ENCODE assay signal across 19 mouse cellular contexts in the genomic region with DNA sequence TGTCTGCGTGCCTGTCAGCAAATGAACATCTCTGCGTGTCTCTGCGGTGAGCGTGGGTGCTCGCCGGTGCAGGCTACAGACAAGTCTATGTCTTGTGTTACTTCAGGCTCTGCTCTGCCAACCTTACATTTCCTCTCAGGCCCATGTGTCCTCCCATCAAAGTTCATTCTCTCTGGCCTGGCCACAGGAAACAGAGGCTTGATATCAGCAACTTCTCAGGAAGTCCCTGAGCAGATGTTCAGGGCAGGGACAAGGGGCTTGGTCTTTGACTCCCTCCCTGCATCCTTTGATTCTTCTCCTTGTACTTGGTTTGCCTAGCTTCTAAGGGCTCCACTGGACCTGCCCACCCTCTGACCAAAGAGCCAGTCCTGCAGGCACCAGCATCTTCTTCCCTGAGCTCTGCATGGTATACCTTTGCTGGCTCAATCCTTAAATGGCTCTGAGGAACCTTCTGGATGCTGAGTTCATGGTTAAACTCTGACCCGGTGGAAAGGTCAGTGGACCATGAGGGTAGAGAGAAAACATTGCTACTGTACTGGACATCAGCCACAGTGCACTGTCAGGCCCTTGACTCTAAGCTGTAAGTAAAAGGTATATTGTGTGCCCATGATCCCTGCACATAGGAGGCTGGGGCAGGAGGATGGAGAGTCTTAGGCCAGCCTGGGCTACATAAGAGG. TPM values are rescaled to one million over a fixed set of nuclear protein-coding genes. Genes with fewer than 3 reads are reported as not detected.
DNase-seq lines count a peak whose midpoint lies in the region; ATAC-seq and TF ChIP-seq lines count a peak whose summit lies in the region.
"Had no signal": no experiment of that assay in that cellular context is flagged by ENCODE, and none has a peak within 500 bp of the region (broad histone marks: within the 10 kb centered on the region; RNA-seq: fewer than 3 reads in every experiment).

No protein-coding gene starts in this region.

- no peak for TF ChIP-seq POLR2A in bone marrow macrophage, adult 2 months (IDR thresholded peaks at IDR 0.05; ENCODE audit: borderline replicate concordance, low read depth, low read length)

- ATAC-seq in kidney, embryonic 15.5 days (replicated peaks; ENCODE audit: low FRiP score) = no peak
- no peak for ATAC-seq in lung, embryonic 16.5 days (ENCODE audit: low read depth)

- 85% methylated on average over 7 of the region's 7 CpGs for WGBS in kidney, embryonic 15.5 days
- 67% methylated on average over 7 of the region's 7 CpGs for whole genome bisulfite sequencing in lung, embryonic 16.5 days

- TF ChIP-seq CTCF in bone marrow macrophage, adult 2 months (IDR thresholded peaks at IDR 0.05; ENCODE audit: low read depth, low read length) = no peak

- H3K36me3 ChIP-seq in kidney, embryonic 15.5 days = no peaks in the 10 kb centered on the region
- H3K36me3 ChIP-seq in lung, embryonic 16.5 days (ENCODE audit: control insufficient read depth, insufficient read depth, low read length) = no peaks in the 10 kb centered on the region
- H3K36me3 ChIP-seq: forebrain, embryonic 10.5 days; heart, embryonic 15.5 days; hindbrain, embryonic 12.5 days had no signal

- H3K27me3 ChIP-seq in kidney, embryonic 15.5 days = peaks cover 20% of the 10 kb centered on the region
- H3K27me3 ChIP-seq in lung, embryonic 16.5 days (ENCODE audit: control insufficient read depth, insufficient read depth, low read depth, low read length) = peaks cover 4% of the 10 kb centered on the region; the same call in 1 of the 2 replicates

- no peak overlapping the region for H3K9ac ChIP-seq in kidney, embryonic 15.5 days
- H3K9ac ChIP-seq in lung, embryonic 16.5 days (ENCODE audit: low read length) = no peak overlapping the region
- H3K9ac ChIP-seq: heart, embryonic 15.5 days; hindbrain, embryonic 12.5 days; liver, embryonic 15.5 days; midbrain, embryonic 12.5 days had no signal

- H3K4me3 ChIP-seq in kidney, embryonic 15.5 days (replicated peaks) = no peak overlapping the region
- no peak overlapping the region for H3K4me3 ChIP-seq in lung, embryonic 16.5 days (ENCODE audit: low read length)
- H3K4me3 ChIP-seq in bone marrow macrophage, adult 2 months (ENCODE audit: insufficient read depth, low read length) = no peak overlapping the region
- H3K4me3 ChIP-seq: forebrain, embryonic 10.5 days; gastrocnemius, adult 2 months; heart, embryonic 15.5 days; hindbrain, embryonic 12.5 days; liver, embryonic 15.5 days; midbrain, embryonic 12.5 days had no signal

- H3K4me1 ChIP-seq in kidney, embryonic 15.5 days = peaks cover 21% of the 10 kb centered on the region
- H3K4me1 ChIP-seq in lung, embryonic 16.5 days (replicated peaks; ENCODE audit: control insufficient read depth, insufficient read depth, low read length) = peaks cover 10% of the 10 kb centered on the region
- H3K4me1 ChIP-seq in bone marrow macrophage, adult 2 months (ENCODE audit: control insufficient read depth, insufficient read depth, low read length) = peaks cover 60% of the 10 kb centered on the region

- H3K4me2 ChIP-seq in kidney, embryonic 15.5 days = no peak overlapping the region
- H3K4me2 ChIP-seq in lung, embryonic 16.5 days (ENCODE audit: low read depth, low read length) = no peak overlapping the region
- H3K4me2 ChIP-seq: heart, embryonic 15.5 days; hindbrain, embryonic 12.5 days; liver, embryonic 15.5 days; midbrain, embryonic 12.5 days had no signal

- H3K9me3 ChIP-seq in kidney, embryonic 15.5 days (replicated peaks) = no peaks in the 10 kb centered on the region
- no peaks in the 10 kb centered on the region for H3K9me3 ChIP-seq in lung, embryonic 16.5 days (ENCODE audit: control insufficient read depth, low read length)
- H3K9me3 ChIP-seq: forebrain, embryonic 10.5 days; heart, embryonic 15.5 days; hindbrain, embryonic 12.5 days; liver, embryonic 15.5 days; midbrain, embryonic 12.5 days had no signal

- peak; percentile 60 for DNase-seq in kidney, adult 18-20 months
- no peak for DNase-seq in lung, adult 18-20 months
- peak; percentile 69 to 79 for DNase-seq in kidney, postnatal 36 days
- DNase-seq in retina, postnatal 1 day = no peak
- DNase-seq in spleen, adult 12 weeks (ENCODE audit: low spot score) = no peak
- DNase-seq: adrenal gland, adult 2 months; cerebellum, postnatal 14 days; gastrocnemius, adult 2 months; lung, postnatal 36 days; thymus, postnatal 25 days had no signal

- H3K27ac ChIP-seq in kidney, embryonic 15.5 days = no peak overlapping the region
- H3K27ac ChIP-seq in lung, embryonic 16.5 days (ENCODE audit: low read length) = 0 out of 2 replicates have a peak overlapping the region, but pooled peaks have one; percentile 13
- peak overlapping the region; percentile 77 for H3K27ac ChIP-seq in bone marrow macrophage, adult 2 months (ENCODE audit: insufficient read depth, low read depth, low read length)
- H3K27ac ChIP-seq: forebrain, embryonic 10.5 days; heart, embryonic 15.5 days; hindbrain, embryonic 12.5 days; kidney, postnatal 0 days; liver, embryonic 15.5 days; midbrain, embryonic 12.5 days had no signal

RNA-seq across cellular contexts. Expression of a gene that starts 2.0 kb away (rescaled TPM):
- 1.4 and 1.9 TPM in 2 replicates for polyA plus RNA-seq in kidney, embryonic 15.5 days (2015; fragmentation: Nextera tagmentation; extraction: Ambion mirVana)
- 2.7 and 3.6 TPM in 2 replicates for polyA plus RNA-seq in lung, embryonic 16.5 days (2015; fragmentation: Nextera tagmentation; extraction: Ambion mirVana)
- polyA plus RNA-seq in bone marrow macrophage, adult 2 months (2012; ENCODE audit: insufficient read depth, insufficient read length, missing spikeins) = 13.1 and 18.1 TPM in 2 replicates

RNA-seq across cellular contexts. Expression of a gene that starts 29.7 kb away (rescaled TPM):
- 37.3 and 37.5 TPM in 2 replicates for polyA plus RNA-seq in kidney, embryonic 15.5 days (2015; fragmentation: Nextera tagmentation; extraction: Ambion mirVana)
- 5.8 and 7.3 TPM in 2 replicates for polyA plus RNA-seq in lung, embryonic 16.5 days (2015; fragmentation: Nextera tagmentation; extraction: Ambion mirVana)
- 54.0 and 58.7 TPM in 2 replicates for polyA plus RNA-seq in bone marrow macrophage, adult 2 months (2012; ENCODE audit: insufficient read depth, insufficient read length, missing spikeins)

RNA-seq across cellular contexts. Expression of a gene that starts 29.7 kb away (rescaled TPM):
- 233 and 259 TPM in 2 replicates for polyA plus RNA-seq in kidney, embryonic 15.5 days (2015; fragmentation: Nextera tagmentation; extraction: Ambion mirVana)
- polyA plus RNA-seq in lung, embryonic 16.5 days (2015; fragmentation: Nextera tagmentation; extraction: Ambion mirVana) = 257 and 295 TPM in 2 replicates
- 560 and 577 TPM in 2 replicates for polyA plus RNA-seq in bone marrow macrophage, adult 2 months (2012; ENCODE audit: insufficient read depth, insufficient read length, missing spikeins)

RNA-seq across cellular contexts. Expression of a gene that starts 51.7 kb away (rescaled TPM):
- 5.2 and 5.8 TPM in 2 replicates for polyA plus RNA-seq in kidney, embryonic 15.5 days (2015; fragmentation: Nextera tagmentation; extraction: Ambion mirVana)
- polyA plus RNA-seq in lung, embryonic 16.5 days (2015; fragmentation: Nextera tagmentation; extraction: Ambion mirVana) = 5.2 and 5.9 TPM in 2 replicates
- polyA plus RNA-seq in bone marrow macrophage, adult 2 months (2012; ENCODE audit: insufficient read depth, insufficient read length, missing spikeins) = 13.9 and 16.3 TPM in 2 replicates

Comparison
In these comparisons a context has a peak if more than half of its experiments do, and no peak if none do; other contexts are left out.
1. DNase-seq: peak in kidney, adult 18-20 months (single experiment) and kidney, postnatal 36 days (2 of 2); none in lung, adult 18-20 months (0 of 2), retina, postnatal 1 day (single experiment) and spleen, adult 12 weeks (single experiment).